Mouse (Mus musculus) forebrain, postnatal 0 days (tissue): Measurements from ENCODE around the gene Rpl27. TPM values are rescaled to one million over a fixed set of nuclear protein-coding genes. Genes with fewer than 3 reads are reported as not detected.

ENCODE experiments used
- ATAC-seq: fragments of 200-750 bp; cut with Nextera tagmentation; 2 replicates; pipeline ENCODE4 v1.8.0; 2017; ENCODE audit warnings: mild to moderate bottlenecking, moderate library complexity
- DNase-seq: peaks from one replicate; pipeline ENCODE4 v3.0.0-alpha.2; 2015
- H3K27ac ChIP-seq: fragments of 300-500 bp; sonication (generic); 2 replicates; pipeline ENCODE4 v1.5.1; 2014; ENCODE audit warnings: low read depth, mild to moderate bottlenecking, antibody characterized with exemption, low read length, moderate library complexity, mixed read lengths
- H3K27me3 ChIP-seq: fragments of 300-500 bp; sonication (generic); 2 replicates; pipeline ENCODE4 v1.6.1; 2014; ENCODE audit warnings: mild to moderate bottlenecking, low read length, mixed read lengths; ENCODE audit not compliant: insufficient read depth
- H3K36me3 ChIP-seq: fragments of 300-500 bp; sonication (generic); 2 replicates; pipeline ENCODE4 v1.6.1; 2014; ENCODE audit warnings: mild to moderate bottlenecking, moderate library complexity; ENCODE audit not compliant: insufficient read depth
- H3K4me1 ChIP-seq: fragments of 300-500 bp; sonication (generic); 2 replicates; pipeline ENCODE4 v1.6.1; 2014; ENCODE audit warnings: antibody characterized with exemption; ENCODE audit not compliant: insufficient read depth
- H3K4me2 ChIP-seq: fragments of 300-500 bp; sonication (generic); 2 replicates; pipeline ENCODE4 v1.6.1; 2014; ENCODE audit warnings: low read depth, mild to moderate bottlenecking, moderate library complexity
- H3K4me3 ChIP-seq: fragments of 300-500 bp; sonication (generic); 2 replicates; pipeline ENCODE4 v1.5.1; 2014; ENCODE audit warnings: low read depth, low read length, mixed read lengths
- H3K9ac ChIP-seq: fragments of 300-500 bp; sonication (generic); 2 replicates; pipeline ENCODE4 v1.6.1; 2014; ENCODE audit warnings: mild to moderate bottlenecking
- H3K9me3 ChIP-seq: fragments of 300-500 bp; sonication (generic); 2 replicates; pipeline ENCODE4 v1.6.1; 2016; ENCODE audit warnings: low read length
- CTCF ChIP-seq: sonication (generic); IDR thresholded peaks from 2 replicates; pipeline ENCODE4 v1.5.1; 2016; ENCODE audit warnings: antibody characterized with exemption, control low read depth, low read depth
- WGBS: fragments of 180-500 bp; shearing (Covaris S2); extraction: QIAGEN DNeasy Blood & Tissue Kit; methylation state at CpG from one replicate; pipeline ENCODE4 v1.1.7; 2014; 5-methylcytosine and 5-hydroxymethylcytosine counted together
- microRNA-seq, 2 experiments: library from miRNA; unstranded; fragments of <30 nt; microRNA quantifications; one replicate each; pipeline ENCODE4; 2016
- polyA plus RNA-seq: library from polyadenylated mRNA; unstranded; fragments of >200 nt; fragmentation: Nextera tagmentation; extraction: Ambion mirVana; gene quantifications from 2 replicates; pipeline ENCODE4 v1.2.1, GENCODE M21; 2015
- total RNA-seq: library from RNA; depleted of rRNA; stranded (reverse); fragments of >200 nt; gene quantifications from 2 replicates; pipeline ENCODE4 v1.2.3, GENCODE M21; 2014; rRNA removed

The Rpl27 gene
- total and polyA plus RNA-seq, 2 experiments from 2014 or later: 274 to 785 TPM

DNA sequence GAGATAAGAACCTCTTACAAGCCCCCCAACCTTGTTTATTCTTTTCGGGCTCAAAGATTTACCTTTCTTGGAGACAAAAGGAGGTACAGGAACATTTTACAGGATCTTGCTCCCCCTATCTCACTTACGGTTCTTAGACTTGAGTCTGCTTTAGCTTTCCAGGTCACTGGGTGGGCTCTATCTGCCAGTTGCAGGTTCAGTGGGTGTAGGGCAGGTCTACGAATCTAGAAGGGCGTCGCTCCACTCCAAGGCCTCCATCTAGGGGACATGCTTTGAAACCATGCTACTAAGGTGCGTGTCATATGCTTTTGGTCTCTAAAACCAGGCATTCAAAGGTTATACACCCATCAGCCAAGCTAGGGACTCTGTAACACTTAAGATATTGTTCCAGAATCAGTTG is 42.1 kb downstream of the Rpl27 start:
- Histone ChIP-seq H3K4me1 (no peaks in the 10 kb centered on the region), H3K4me2 (no peak overlapping the region), H3K9ac (no peak overlapping the region), H3K9me3 (no peaks in the 10 kb centered on the region), H3K36me3 (no peaks in the 10 kb centered on the region), H3K4me3 (no peak overlapping the region), H3K27ac (no peak overlapping the region), H3K27me3 (no peaks in the 10 kb centered on the region)
- 79% methylated on average over 6 of the region's 6 CpGs for WGBS
- no peak for ATAC-seq
- TF ChIP-seq CTCF: no peak
- DNase-seq: no peak

DNA sequence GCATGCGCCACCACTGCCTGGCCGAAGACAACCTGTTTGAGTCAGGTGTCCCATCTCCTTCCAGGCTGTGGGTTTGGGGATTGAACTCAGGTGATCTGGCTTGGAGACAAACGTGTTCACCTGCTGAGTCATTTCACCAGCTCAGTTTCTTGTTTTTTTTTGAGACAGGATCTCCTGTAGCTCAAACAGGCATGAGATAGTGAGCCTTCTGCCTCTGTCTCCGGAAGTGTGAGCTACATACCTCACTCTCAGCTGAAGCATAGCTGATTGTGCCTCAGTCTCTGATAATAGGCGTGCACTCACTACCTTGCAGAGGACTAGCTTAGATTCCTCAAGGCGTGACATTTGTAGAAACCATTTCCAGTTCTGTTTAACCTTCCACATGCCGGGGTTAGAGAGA is 42.7 kb downstream of the Rpl27 start:
- 93% methylated on average over 7 of the region's 7 CpGs for WGBS

DNA sequence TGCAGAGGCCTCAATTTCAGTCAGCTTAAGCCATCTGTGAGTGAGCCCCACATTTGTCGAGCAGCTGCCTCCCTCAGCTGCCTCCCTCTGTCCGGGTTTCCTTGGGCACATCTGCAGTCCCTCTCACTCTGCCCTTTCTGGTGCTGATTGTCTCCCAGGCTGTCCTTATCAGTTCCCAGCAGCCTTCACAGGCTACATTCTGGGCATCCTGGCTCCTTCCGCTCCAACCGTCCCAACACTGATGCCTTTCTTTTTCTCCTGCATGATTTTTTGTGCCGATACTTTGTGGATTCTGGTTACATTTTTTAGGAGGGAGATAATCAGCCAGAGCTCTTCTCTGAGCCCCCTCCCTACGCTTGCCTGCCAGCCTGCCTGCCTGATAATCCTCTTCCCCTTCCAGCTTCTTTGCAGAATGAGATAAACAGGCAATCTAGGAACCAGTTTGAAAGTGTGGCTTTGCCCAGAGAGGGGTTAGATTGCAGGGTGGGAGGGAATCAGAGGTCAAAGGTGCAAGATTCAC is 43.5 kb downstream of the Rpl27 start:
- no peak for TF ChIP-seq CTCF
- Histone ChIP-seq H3K27ac (no peak overlapping the region), H3K4me1 (no peaks in the 10 kb centered on the region), H3K9ac (no peak overlapping the region), H3K36me3 (no peaks in the 10 kb centered on the region), H3K27me3 (no peaks in the 10 kb centered on the region), H3K9me3 (no peaks in the 10 kb centered on the region), H3K4me2 (no peak overlapping the region), H3K4me3 (no peak overlapping the region)
- 40% methylated on average over 6 of the region's 6 CpGs for whole genome bisulfite sequencing
- peak; percentile 51; the same call in 1 of the 2 replicates for ATAC-seq
- DNase-seq: peak; percentile 43

More for the DNA sequence above, 42.7 kb downstream of the Rpl27 start:
- Histone ChIP-seq H3K4me2 (no peak overlapping the region), H3K9me3 (no peaks in the 10 kb centered on the region), H3K27me3 (no peaks in the 10 kb centered on the region), H3K36me3 (no peaks in the 10 kb centered on the region), H3K9ac (no peak overlapping the region), H3K27ac (no peak overlapping the region), H3K4me1 (no peaks in the 10 kb centered on the region), H3K4me3 (no peak overlapping the region)
- TF ChIP-seq CTCF: no peak
- no peak for DNase-seq
- no peak for ATAC-seq

DNA sequence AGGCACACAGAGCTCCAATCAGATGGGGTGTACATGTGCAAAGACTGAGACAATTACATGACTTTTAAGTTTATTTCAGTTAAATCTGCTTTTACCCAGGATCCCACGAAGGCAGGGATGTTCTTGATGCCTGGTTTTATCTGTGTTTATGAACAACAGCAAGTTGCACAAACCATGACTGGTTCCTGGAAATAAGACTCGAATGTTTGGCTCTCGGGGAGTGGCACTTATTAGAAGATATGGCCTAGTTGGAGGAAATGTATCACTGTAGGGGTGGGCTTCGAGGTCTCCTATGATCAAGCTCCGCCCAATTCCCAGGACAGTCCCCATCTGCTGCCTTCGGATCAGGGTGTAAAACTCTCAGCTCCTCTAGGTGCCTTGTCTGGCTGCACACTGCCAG is 44.0 kb downstream of the Rpl27 start:
- ATAC-seq (no peak), DNase-seq (no peak)
- no peaks in the 10 kb centered on the region for H3K36me3 ChIP-seq
- TF ChIP-seq CTCF: no peak
- H3K4me3 ChIP-seq: no peak overlapping the region
- H3K27me3 ChIP-seq: no peaks in the 10 kb centered on the region
- H3K9ac ChIP-seq: no peak overlapping the region
- no peak overlapping the region for H3K4me2 ChIP-seq
- H3K9me3 ChIP-seq: no peaks in the 10 kb centered on the region
- H3K4me1 ChIP-seq: no peaks in the 10 kb centered on the region
- 80% methylated on average over 6 of the region's 6 CpGs for WGBS
- no peak overlapping the region for H3K27ac ChIP-seq

Small RNA genes within 50 kb of the gene (microRNA-seq; reads per million reads assigned to microRNA genes)
- 0.24 to 0.39 reads per million in 2 experiments for gene Mir6929

Other genes starting within 250 kb of the Rpl27 start
- gene Ezh1, start 215.8 kb upstream of the Rpl27 start, total RNA-seq: 25.6 and 27.7 TPM in 2 replicates
- gene Ezh1, start 215.8 kb upstream of the Rpl27 start, polyA plus RNA-seq: 18.8 and 22.5 TPM in 2 replicates
- 42.9 and 46.0 TPM in 2 replicates for gene Ramp2, start 196.3 kb upstream of the Rpl27 start, total RNA-seq
- gene Ramp2, start 196.3 kb upstream of the Rpl27 start, polyA plus RNA-seq: 93.4 and 102 TPM in 2 replicates
- 71.7 and 75.8 TPM in 2 replicates for gene Vps25, start 188.6 kb upstream of the Rpl27 start, total RNA-seq
- 135 and 138 TPM in 2 replicates for gene Vps25, start 188.6 kb upstream of the Rpl27 start, polyA plus RNA-seq
- gene Wnk4, start 181.7 kb upstream of the Rpl27 start, total RNA-seq: 3.2 and 5.4 TPM in 2 replicates
- 7.8 and 9.1 TPM in 2 replicates for gene Wnk4, start 181.7 kb upstream of the Rpl27 start, polyA plus RNA-seq
- 0.10 and 0.15 TPM in 2 replicates for gene Cntd1, start 163.3 kb upstream of the Rpl27 start, total RNA-seq
- gene Cntd1, start 163.3 kb upstream of the Rpl27 start, polyA plus RNA-seq: 0.36 and 0.61 TPM in 2 replicates
- gene Coa3, start 163.2 kb upstream of the Rpl27 start, total RNA-seq: 110 and 140 TPM in 2 replicates
- gene Coa3, start 163.2 kb upstream of the Rpl27 start, polyA plus RNA-seq: 208 and 233 TPM in 2 replicates
- 107 and 177 TPM in 2 replicates for gene Becn1, start 140.0 kb upstream of the Rpl27 start, total RNA-seq
- 133 and 145 TPM in 2 replicates for gene Becn1, start 140.0 kb upstream of the Rpl27 start, polyA plus RNA-seq
- gene Psme3, start 126.1 kb upstream of the Rpl27 start, total RNA-seq: 70.7 and 80.9 TPM in 2 replicates
- 78.2 and 88.0 TPM in 2 replicates for gene Psme3, start 126.1 kb upstream of the Rpl27 start, polyA plus RNA-seq
- 2.7 and 4.4 TPM in 2 replicates for gene Aoc2, start 117.2 kb upstream of the Rpl27 start, total RNA-seq
- gene Aoc2, start 117.2 kb upstream of the Rpl27 start, polyA plus RNA-seq: 0.42 and 0.87 TPM in 2 replicates
- gene Aoc3, start 111.7 kb upstream of the Rpl27 start, total RNA-seq: 0.31 and 0.43 TPM in 2 replicates
- gene Aoc3, start 111.7 kb upstream of the Rpl27 start, polyA plus RNA-seq: 0.05 and 0.08 TPM in 2 replicates
- not detected in 2 replicates for gene G6pc, start 74.7 kb upstream of the Rpl27 start, total RNA-seq
- not detected in 2 replicates for gene G6pc, start 74.7 kb upstream of the Rpl27 start, polyA plus RNA-seq
- 87.8 and 89.8 TPM in 2 replicates for gene Aarsd1, start 24.7 kb upstream of the Rpl27 start, total RNA-seq
- 90.9 and 101 TPM in 2 replicates for gene Aarsd1, start 24.7 kb upstream of the Rpl27 start, polyA plus RNA-seq
- 1.0 and 5.7 TPM in 2 replicates for gene Gm27029, start 17.5 kb upstream of the Rpl27 start, total RNA-seq
- 5.1 and 6.2 TPM in 2 replicates for gene Gm27029, start 17.5 kb upstream of the Rpl27 start, polyA plus RNA-seq
- 10.9 and 12.6 TPM in 2 replicates for gene Rundc1, start 17.2 kb upstream of the Rpl27 start, total RNA-seq
- 18.9 and 24.4 TPM in 2 replicates for gene Rundc1, start 17.2 kb upstream of the Rpl27 start, polyA plus RNA-seq
- 0.62 and 1.8 TPM in 2 replicates for gene Ptges3l, start 17.0 kb upstream of the Rpl27 start, total RNA-seq
- gene Ptges3l, start 17.0 kb upstream of the Rpl27 start, polyA plus RNA-seq: 1.2 and 2.4 TPM in 2 replicates
- gene Ifi35, start 6.1 kb downstream of the Rpl27 start, total RNA-seq: 3.2 and 5.2 TPM in 2 replicates
- gene Ifi35, start 6.1 kb downstream of the Rpl27 start, polyA plus RNA-seq: 3.8 and 5.1 TPM in 2 replicates
- 61.9 and 71.4 TPM in 2 replicates for gene Rnd2, start 22.7 kb downstream of the Rpl27 start, total RNA-seq
- 88.1 and 96.6 TPM in 2 replicates for gene Rnd2, start 22.7 kb downstream of the Rpl27 start, polyA plus RNA-seq
- gene Vat1, start 23.9 kb downstream of the Rpl27 start, total RNA-seq: 131 and 174 TPM in 2 replicates
- gene Vat1, start 23.9 kb downstream of the Rpl27 start, polyA plus RNA-seq: 73.3 and 92.7 TPM in 2 replicates
- 3.3 and 4.2 TPM in 2 replicates for gene Brca1, start 109.7 kb downstream of the Rpl27 start, total RNA-seq
- gene Brca1, start 109.7 kb downstream of the Rpl27 start, polyA plus RNA-seq: 1.3 and 1.7 TPM in 2 replicates
- 121 and 141 TPM in 2 replicates for gene Nbr1, start 109.9 kb downstream of the Rpl27 start, total RNA-seq
- 54.9 and 64.7 TPM in 2 replicates for gene Nbr1, start 109.9 kb downstream of the Rpl27 start, polyA plus RNA-seq
- gene Tmem106a, start 139.9 kb downstream of the Rpl27 start, total RNA-seq: 0.77 and 3.5 TPM in 2 replicates
- gene Tmem106a, start 139.9 kb downstream of the Rpl27 start, polyA plus RNA-seq: 2.5 and 3.4 TPM in 2 replicates
- gene Gm11634, start 157.0 kb downstream of the Rpl27 start, total RNA-seq: not detected in 2 replicates
- gene Gm11634, start 157.0 kb downstream of the Rpl27 start, polyA plus RNA-seq: not detected in 2 replicates
- gene Rdm1, start 184.9 kb downstream of the Rpl27 start, total RNA-seq: 4.4 and 5.2 TPM in 2 replicates
- 8.6 and 9.0 TPM in 2 replicates for gene Rdm1, start 184.9 kb downstream of the Rpl27 start, polyA plus RNA-seq
- 22.5 and 28.3 TPM in 2 replicates for gene Arl4d, start 223.2 kb downstream of the Rpl27 start, total RNA-seq
- 13.4 and 15.7 TPM in 2 replicates for gene Arl4d, start 223.2 kb downstream of the Rpl27 start, polyA plus RNA-seq